Mouse (Mus musculus): ENCODE data around the gene Ftl1. TPM values are rescaled to one million over a fixed set of nuclear protein-coding genes. Genes with fewer than 3 reads are reported as not detected.

Gene Ftl1
- total and polyA plus RNA-seq, 3 experiments, result 1,416 to 2,290 TPM; not detected in 1

DNA sequence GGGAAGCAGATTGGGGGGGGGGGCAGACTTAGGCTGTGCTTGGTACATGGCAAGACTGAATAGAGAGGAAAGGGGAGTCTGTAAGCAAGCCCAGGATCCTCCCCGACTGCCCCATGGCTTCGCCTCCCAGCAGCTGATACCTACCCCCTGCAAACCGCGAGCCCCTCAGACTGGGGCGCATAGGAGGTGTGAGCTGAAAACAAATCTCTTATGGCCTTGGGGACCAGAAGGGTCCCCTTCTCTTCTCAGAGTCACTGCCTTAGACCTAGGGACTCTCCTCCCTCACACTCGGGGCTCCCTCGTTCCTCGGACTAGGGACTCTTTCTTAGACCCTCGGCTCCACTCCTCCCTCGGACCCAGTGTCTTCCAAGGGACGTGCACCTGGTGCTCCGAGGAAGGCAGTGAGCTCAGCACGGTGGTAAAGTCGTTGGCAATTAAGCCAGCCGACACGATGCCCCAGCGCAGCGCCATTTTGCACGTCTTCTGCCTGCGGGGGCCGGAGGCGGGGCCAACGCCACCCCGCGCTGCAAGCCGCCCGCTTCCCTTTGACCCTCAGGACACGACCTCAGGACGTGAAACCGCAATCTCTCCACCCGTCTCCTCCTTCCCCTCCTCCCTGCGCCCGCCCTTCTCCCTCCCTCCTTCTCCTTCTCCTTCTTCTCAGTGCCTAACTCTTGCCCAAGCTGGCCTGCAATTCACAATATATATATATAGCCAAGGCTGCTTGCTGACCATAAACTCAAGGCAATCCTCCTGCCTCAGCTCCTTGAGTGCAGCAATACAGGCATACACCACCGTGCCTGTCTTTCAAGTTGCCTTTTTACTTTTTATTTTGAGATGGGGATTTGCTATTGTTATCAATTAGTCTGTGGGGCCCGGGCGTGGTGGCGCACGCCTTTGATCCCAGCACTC lies 28.9 kb upstream of the Ftl1 start, which contains the start of gene Dhdh:
Gene Dhdh (minus strand): TSS at position 513 of the 912 bp plus-strand sequence.
- no peak for TF ChIP-seq RAD21 (IDR thresholded peaks at IDR 0.05; ENCODE audit: low read depth, low read length)
- TF ChIP-seq NELFE (IDR thresholded peaks at IDR 0.05; ENCODE audit: low read depth, low read length), result no peak
- TF ChIP-seq ZNF384 (IDR thresholded peaks at IDR 0.05; ENCODE audit: low read depth, low read length), result no peak
- no peak for TF ChIP-seq HCFC1 (IDR thresholded peaks at IDR 0.05; ENCODE audit: low read depth, low read length)
- no peak for TF ChIP-seq CHD2 (IDR thresholded peaks at IDR 0.05; ENCODE audit: low read length)
- TF ChIP-seq E2F4 (IDR thresholded peaks at IDR 0.05; ENCODE audit: borderline replicate concordance, low read depth, low read length), result no peak
- TF ChIP-seq ZMIZ1 (IDR thresholded peaks at IDR 0.05; ENCODE audit: low read depth, low read length), result no peak
- no peak for TF ChIP-seq TCF12 (IDR thresholded peaks at IDR 0.05; ENCODE audit: low read depth, low read length)
- TF ChIP-seq GATA1 (IDR thresholded peaks at IDR 0.05; ENCODE audit: low read depth, low read length), result no peak
- TF ChIP-seq MYB (IDR thresholded peaks at IDR 0.05; ENCODE audit: low read depth, low read length), result no peak
- TF ChIP-seq POLR2AphosphoS5 (IDR thresholded peaks at IDR 0.05; ENCODE audit: borderline replicate concordance, low read depth, low read length), result no peak
- no peak for TF ChIP-seq GABPA (IDR thresholded peaks at IDR 0.05; ENCODE audit: low read depth, low read length)
- no peak for TF ChIP-seq USF2 (IDR thresholded peaks at IDR 0.05; ENCODE audit: borderline replicate concordance in 1 of 2, insufficient read depth in 1 of 2, low read depth in 1 of 2, low read length in 2 of 2)
- no peak for TF ChIP-seq MEF2A (IDR thresholded peaks at IDR 0.05; ENCODE audit: extremely low read depth, insufficient replicate concordance, low read depth, low read length, poor library complexity, severe bottlenecking)
- TF ChIP-seq USF1 (IDR thresholded peaks at IDR 0.05; ENCODE audit: low read depth, low read length), result no peak
- no peak for TF ChIP-seq CHD1 (IDR thresholded peaks at IDR 0.05; ENCODE audit: low read depth, low read length)
- TF ChIP-seq JUND (IDR thresholded peaks at IDR 0.05; ENCODE audit: low read depth, low read length), result no peak
- TF ChIP-seq POLR2A (IDR thresholded peaks at IDR 0.05; ENCODE audit: control insufficient read depth in 1 of 2, insufficient read depth in 1 of 2, low read depth in 1 of 2, low read length in 2 of 2, poor library complexity in 1 of 2), result no peak
- peaks cover 8 to 31% of the 10 kb centered on the region in 2 experiments for H3K4me1 ChIP-seq (ENCODE audit: control insufficient read depth in 1 of 2, insufficient read depth in 2 of 2, low read length in 2 of 2)
- no peak within 1 kb of the TSS for H3K27ac ChIP-seq (ENCODE audit: control insufficient read depth, low read depth, low read length)
- H3K4me3 ChIP-seq (ENCODE audit: control insufficient read depth in 1 of 2, insufficient read depth in 1 of 2, low read depth in 2 of 2, low read length in 2 of 2), result no peak within 1 kb of the TSS
- no peak for DNase-seq (ENCODE audit: low read depth, low spot score)
- H3K79me2 ChIP-seq (ENCODE audit: control insufficient read depth, insufficient read depth, low read length, poor library complexity), result no peaks in the 10 kb centered on the region
- H3K9me3 ChIP-seq (replicated peaks; ENCODE audit: insufficient read depth, low read length), result no peaks in the 10 kb centered on the region
- H3K36me3 ChIP-seq (ENCODE audit: control insufficient read depth in 1 of 2, insufficient read depth in 2 of 2, low read length in 2 of 2), result peaks cover 0 to 25% of the 10 kb centered on the region in 2 experiments; a peak in 2 of 4 replicates
- no peaks in the 10 kb centered on the region for H3K27me3 ChIP-seq (ENCODE audit: control insufficient read depth in 1 of 2, insufficient read depth in 2 of 2, low read length in 2 of 2)
- H3K9ac ChIP-seq (ENCODE audit: control insufficient read depth, low read depth, low read length, poor library complexity, severe bottlenecking), result no peak within 1 kb of the TSS

DNA sequence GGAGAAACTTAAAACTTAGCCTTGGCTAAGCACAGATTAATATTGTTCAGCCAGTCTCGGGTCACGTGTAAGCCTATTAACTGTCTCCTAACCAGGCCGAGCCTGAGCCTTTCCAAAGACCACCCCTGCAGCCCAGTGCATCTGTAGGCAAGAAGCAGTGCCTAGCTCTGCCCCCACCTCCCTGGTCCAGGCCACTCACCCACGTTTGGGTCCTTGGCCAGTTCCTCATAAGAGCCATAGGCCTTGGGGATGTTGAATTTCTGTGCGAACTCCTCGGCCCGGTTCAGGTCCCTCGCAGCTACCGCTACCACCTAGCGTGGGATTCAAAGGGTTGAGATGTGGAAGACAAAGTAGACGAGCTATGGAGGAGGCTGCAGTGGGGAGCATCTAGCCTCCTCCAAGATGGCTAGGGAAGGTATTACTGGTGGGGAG lies 28.2 kb upstream of the Ftl1 start:
- H3K9ac ChIP-seq (ENCODE audit: control insufficient read depth, low read depth, low read length, poor library complexity, severe bottlenecking), result no peak overlapping the region
- H3K27me3 ChIP-seq (ENCODE audit: control insufficient read depth in 1 of 2, insufficient read depth in 2 of 2, low read length in 2 of 2), result no peaks in the 10 kb centered on the region

More for the DNA sequence above, 28.2 kb upstream of the Ftl1 start:
- Histone ChIP-seq H3K27ac (ENCODE audit: control insufficient read depth, low read depth, low read length) (no peak overlapping the region), H3K4me1 (ENCODE audit: control insufficient read depth in 1 of 2, insufficient read depth in 2 of 2, low read length in 2 of 2) (peaks cover 8 to 31% of the 10 kb centered on the region in 2 experiments), H3K4me3 (ENCODE audit: control insufficient read depth in 1 of 2, insufficient read depth in 1 of 2, low read depth in 2 of 2, low read length in 2 of 2) (no peak overlapping the region), H3K9me3 (replicated peaks; ENCODE audit: insufficient read depth, low read length) (no peaks in the 10 kb centered on the region), H3K79me2 (ENCODE audit: control insufficient read depth, insufficient read depth, low read length, poor library complexity) (no peaks in the 10 kb centered on the region), H3K36me3 (ENCODE audit: control insufficient read depth in 1 of 2, insufficient read depth in 2 of 2, low read length in 2 of 2) (peaks cover 0 to 25% of the 10 kb centered on the region in 2 experiments; a peak in 2 of 4 replicates)
- DNase-seq (ENCODE audit: low read depth, low spot score), result no peak
- TF ChIP-seq USF1 (IDR thresholded peaks at IDR 0.05; ENCODE audit: low read depth, low read length) (no peak), MYC (IDR thresholded peaks at IDR 0.05; ENCODE audit: low read depth, low read length) (no peak), CTCF (IDR thresholded peaks at IDR 0.05 in 2 of 3, conservative IDR thresholded peaks at IDR 0.05 in 1 of 3; ENCODE audit: control insufficient read depth in 1 of 3, insufficient read depth in 1 of 3, low read depth in 2 of 3, low read length in 3 of 3, poor library complexity in 1 of 3, severe bottlenecking in 1 of 3) (no peak), ETS1 (IDR thresholded peaks at IDR 0.05; ENCODE audit: low read depth, low read length) (no peak), POLR2AphosphoS5 (IDR thresholded peaks at IDR 0.05; ENCODE audit: borderline replicate concordance, low read depth, low read length) (no peak), POLR2A (IDR thresholded peaks at IDR 0.05; ENCODE audit: control insufficient read depth in 1 of 2, insufficient read depth in 1 of 2, low read depth in 1 of 2, low read length in 2 of 2, poor library complexity in 1 of 2) (no peak), POLR2AphosphoS2 (IDR thresholded peaks at IDR 0.05; ENCODE audit: low read length) (no peak), TBP (IDR thresholded peaks at IDR 0.05; ENCODE audit: low read depth, low read length) (no peak), GATA1 (IDR thresholded peaks at IDR 0.05; ENCODE audit: low read depth, low read length) (no peak), ZMIZ1 (IDR thresholded peaks at IDR 0.05; ENCODE audit: low read depth, low read length) (no peak), MYB (IDR thresholded peaks at IDR 0.05; ENCODE audit: low read depth, low read length) (no peak)
